Mouse (Mus musculus) ES-Bruce4 (cell line): ENCODE data around the gene Clic5. TPM values are rescaled to one million over a fixed set of nuclear protein-coding genes. Genes with fewer than 3 reads are reported as not detected.
A peak's percentile ranks its signal among the peaks of the same experiment; 100 is the strongest.

Experiments used
- H3K27ac ChIP-seq: 2 replicates; pipeline ENCODE4 v1.5.1; 2012; ENCODE audit warnings: low read length, inconsistent platforms; ENCODE audit not compliant: insufficient read depth
- H3K27me3 ChIP-seq: 2 replicates; pipeline ENCODE4 v1.6.1; 2012; ENCODE audit warnings: mild to moderate bottlenecking, low read length, inconsistent platforms; ENCODE audit not compliant: control insufficient read depth, poor library complexity, insufficient read depth, severe bottlenecking
- H3K36me3 ChIP-seq: 2 replicates; pipeline ENCODE4 v1.6.1; 2012; ENCODE audit warnings: inconsistent platforms, mild to moderate bottlenecking, low read length, moderate library complexity; ENCODE audit not compliant: control insufficient read depth, poor library complexity, insufficient read depth, severe bottlenecking
- H3K4me1 ChIP-seq: one replicate; pipeline ENCODE4 v1.8.1; 2011; ENCODE audit warnings: low read length; ENCODE audit not compliant: control insufficient read depth, insufficient read depth
- H3K4me3 ChIP-seq: 2 replicates; pipeline ENCODE4 v1.5.1; 2011; ENCODE audit warnings: low read depth, mild to moderate bottlenecking, low read length
- H3K9ac ChIP-seq: 2 replicates; pipeline ENCODE4 v1.6.1; 2012; ENCODE audit warnings: low read depth, mild to moderate bottlenecking, inconsistent platforms; ENCODE audit not compliant: poor library complexity, severe bottlenecking
- H3K9me3 ChIP-seq: replicated peaks from 2 replicates; pipeline ENCODE4 v1.6.1; 2012; ENCODE audit warnings: mild to moderate bottlenecking, low read length, inconsistent platforms; ENCODE audit not compliant: control insufficient read depth, poor library complexity, insufficient read depth, severe bottlenecking
- CTCF ChIP-seq: IDR thresholded peaks from one replicate; pipeline ENCODE4 v1.8.1; 2011; ENCODE audit warnings: low read depth, low read length
- EP300 ChIP-seq: IDR thresholded peaks from 2 replicates; pipeline ENCODE4 v1.6.1; 2011; ENCODE audit warnings: low read depth, low read length; ENCODE audit not compliant: insufficient read depth
- POLR2A ChIP-seq: IDR thresholded peaks from one replicate; pipeline ENCODE4 v1.8.1; 2011; ENCODE audit warnings: low read length; ENCODE audit not compliant: insufficient read depth
- polyA plus RNA-seq: library from polyadenylated mRNA; stranded (reverse); fragments of >200 nt; gene quantifications from 2 replicates; pipeline ENCODE4 v1.2.4, GENCODE M21; 2011; ENCODE audit warnings: low read depth; ENCODE audit not compliant: missing spikeins, insufficient read depth, insufficient read length

Gene Clic5
- polyA plus RNA-seq, result 4.9 and 6.0 TPM in 2 replicates

DNA sequence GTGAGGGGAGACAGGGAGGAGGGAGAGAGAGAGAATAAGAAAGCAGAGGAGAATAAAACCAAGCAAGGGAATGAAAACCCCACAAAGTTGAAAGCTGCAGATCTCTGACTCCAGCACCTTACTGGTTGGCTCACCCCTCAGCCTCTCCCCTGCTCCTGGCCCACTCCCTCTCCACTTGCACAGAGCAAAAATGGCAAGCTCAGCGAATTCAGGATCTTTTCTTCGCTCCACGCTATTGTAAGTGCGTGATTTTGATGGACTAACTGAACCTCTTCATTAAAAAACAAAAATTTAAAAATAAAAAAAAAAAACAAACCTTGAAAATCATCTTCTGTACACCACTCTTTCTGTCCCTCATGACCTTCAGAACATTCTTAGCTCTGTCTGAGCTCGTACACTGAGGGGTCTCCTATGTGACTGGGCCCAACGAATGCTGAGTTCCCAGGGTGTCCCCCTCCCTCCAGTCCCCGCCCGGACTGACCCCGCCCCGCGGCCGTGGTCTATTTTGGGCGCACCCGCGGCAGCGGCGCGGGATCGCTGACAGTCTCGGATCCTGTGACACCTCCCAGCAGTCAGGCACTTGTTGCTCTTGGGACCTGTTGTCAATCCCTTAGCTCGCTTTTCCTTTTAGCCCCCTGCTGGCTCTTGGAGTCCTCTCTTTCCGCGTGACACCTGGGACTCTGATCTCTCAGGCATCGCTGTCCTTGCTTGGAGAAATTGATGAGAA is at the start of gene Clic5:
Gene Clic5 (plus strand): TSS at position 543 of the 727 bp plus-strand sequence.
- H3K4me3 ChIP-seq, result peak within 1 kb of the TSS; percentile 22; the same call in 1 of the 2 replicates
- no peaks in the 10 kb centered on the region for H3K9me3 ChIP-seq
- no peaks in the 10 kb centered on the region for H3K4me1 ChIP-seq
- H3K27me3 ChIP-seq, result no peaks in the 10 kb centered on the region
- H3K9ac ChIP-seq, result no peak within 1 kb of the TSS
- H3K36me3 ChIP-seq, result no peaks in the 10 kb centered on the region
- H3K27ac ChIP-seq, result no peak within 1 kb of the TSS
- TF ChIP-seq POLR2A (no peak), CTCF (no peak), EP300 (no peak)

DNA sequence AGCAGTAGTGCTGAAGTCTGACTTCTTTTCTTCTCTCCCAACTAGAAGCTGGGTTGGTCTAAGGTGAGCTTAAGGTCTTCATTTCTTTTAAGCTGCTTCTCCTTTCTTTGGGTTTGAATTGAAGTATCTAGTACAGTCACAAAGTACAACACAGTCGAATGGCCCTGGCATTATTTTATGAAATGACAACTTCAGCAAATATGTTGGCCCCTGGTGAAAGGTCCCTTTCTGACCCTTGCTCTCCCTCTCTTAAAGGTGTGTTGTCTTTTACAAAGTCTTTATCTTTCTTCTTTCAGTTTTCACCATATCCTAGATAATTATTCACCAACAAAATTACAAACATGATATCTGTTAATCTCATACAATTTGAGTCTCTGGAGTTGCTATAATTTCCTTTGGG is 42.6 kb upstream of the Clic5 start:
- TF ChIP-seq POLR2A, result no peak
- no peak for TF ChIP-seq CTCF
- no peak for TF ChIP-seq EP300
- no peak overlapping the region for H3K9ac ChIP-seq
- no peaks in the 10 kb centered on the region for H3K4me1 ChIP-seq
- H3K9me3 ChIP-seq, result no peaks in the 10 kb centered on the region
- no peaks in the 10 kb centered on the region for H3K27me3 ChIP-seq
- no peak overlapping the region for H3K27ac ChIP-seq
- H3K36me3 ChIP-seq, result no peaks in the 10 kb centered on the region
- H3K4me3 ChIP-seq, result no peak overlapping the region

DNA sequence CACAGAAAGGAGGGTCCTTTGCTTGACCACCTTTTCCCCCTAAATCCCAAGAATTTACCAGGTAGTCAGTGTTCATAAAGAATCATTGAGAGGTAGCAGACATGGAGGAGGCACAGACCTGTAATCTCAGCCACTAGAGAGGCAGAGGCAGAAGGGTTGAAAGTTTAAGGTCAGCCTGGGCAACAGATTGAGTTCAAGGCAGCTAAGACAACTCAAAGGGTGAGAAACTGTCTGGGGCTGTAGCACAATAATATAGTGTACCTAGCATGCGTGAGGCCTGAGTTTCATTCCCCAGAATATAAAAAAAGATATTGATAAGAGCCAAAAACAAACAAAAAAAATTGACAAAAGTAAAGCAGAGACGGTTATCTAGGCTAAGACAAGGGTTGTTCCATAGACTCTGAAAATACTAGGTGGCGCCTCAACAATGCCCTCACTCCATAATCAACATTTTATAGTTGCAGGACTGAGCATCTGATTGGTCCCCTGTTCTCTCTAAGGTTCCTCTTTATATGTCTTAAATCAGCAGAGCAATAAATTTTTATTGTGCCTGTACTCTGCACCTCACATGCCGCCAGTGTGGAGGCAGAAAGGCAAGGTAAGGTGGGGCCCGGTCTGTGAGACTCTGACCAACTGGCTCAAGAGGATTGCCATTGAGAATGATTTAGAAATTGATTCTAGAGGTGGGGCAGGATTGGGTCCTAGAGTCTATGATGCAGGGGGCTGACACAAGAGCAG is 40.1 kb upstream of the Clic5 start:
- Histone ChIP-seq H3K36me3 (no peaks in the 10 kb centered on the region), H3K27ac (no peak overlapping the region), H3K9ac (no peak overlapping the region), H3K4me3 (no peak overlapping the region), H3K9me3 (no peaks in the 10 kb centered on the region), H3K4me1 (no peaks in the 10 kb centered on the region), H3K27me3 (no peaks in the 10 kb centered on the region)
- TF ChIP-seq CTCF, result no peak
- no peak for TF ChIP-seq EP300
- no peak for TF ChIP-seq POLR2A

DNA sequence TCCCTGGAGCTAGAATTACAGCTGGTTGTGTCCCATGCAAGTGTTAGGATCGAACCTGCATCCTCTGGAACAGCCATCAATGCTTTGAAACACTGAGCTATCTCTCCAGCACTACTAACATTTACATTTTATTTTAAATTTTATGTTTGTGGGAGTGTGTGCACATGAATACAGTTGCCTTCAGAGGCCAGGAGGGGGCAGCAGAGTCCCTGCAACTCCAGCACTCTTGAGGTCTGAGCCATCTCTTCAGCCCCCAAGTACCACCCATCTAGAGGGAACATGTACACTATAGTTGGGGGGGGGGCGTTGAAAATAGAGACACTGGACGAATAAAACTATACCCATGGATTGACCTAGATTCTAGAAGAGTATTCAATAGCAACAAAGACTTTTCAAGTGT is 37.3 kb upstream of the Clic5 start:
- Histone ChIP-seq H3K4me3 (no peak overlapping the region), H3K9ac (no peak overlapping the region), H3K4me1 (no peaks in the 10 kb centered on the region), H3K9me3 (no peaks in the 10 kb centered on the region), H3K27me3 (no peaks in the 10 kb centered on the region), H3K27ac (no peak overlapping the region), H3K36me3 (no peaks in the 10 kb centered on the region)
- TF ChIP-seq POLR2A (no peak), EP300 (no peak), CTCF (peak; percentile 77)

DNA sequence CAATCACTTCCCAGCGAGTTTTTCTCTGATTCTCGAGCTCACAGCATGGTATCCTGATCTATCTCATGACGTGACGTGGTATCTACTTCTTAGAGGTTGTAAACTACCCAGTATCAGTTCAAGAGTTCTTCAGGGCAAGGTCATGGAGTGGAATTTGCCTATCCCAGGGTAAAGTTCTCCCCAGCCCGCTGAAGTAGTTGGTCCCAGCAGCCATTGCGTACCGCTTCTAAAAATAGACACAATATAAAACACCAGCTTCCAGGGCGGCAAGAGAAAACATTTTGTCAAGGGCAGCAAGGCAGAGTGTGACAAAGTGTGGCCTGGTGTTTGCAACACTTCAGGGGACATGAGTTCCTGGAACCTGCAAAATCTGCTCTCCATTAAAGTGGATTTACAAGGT is 36.5 kb upstream of the Clic5 start:
- H3K4me1 ChIP-seq, result no peaks in the 10 kb centered on the region
- H3K27ac ChIP-seq, result no peak overlapping the region
- no peaks in the 10 kb centered on the region for H3K36me3 ChIP-seq
- no peaks in the 10 kb centered on the region for H3K9me3 ChIP-seq
- TF ChIP-seq POLR2A (no peak), EP300 (no peak), CTCF (no peak)
- H3K4me3 ChIP-seq, result no peak overlapping the region
- H3K9ac ChIP-seq, result no peak overlapping the region
- H3K27me3 ChIP-seq, result no peaks in the 10 kb centered on the region

DNA sequence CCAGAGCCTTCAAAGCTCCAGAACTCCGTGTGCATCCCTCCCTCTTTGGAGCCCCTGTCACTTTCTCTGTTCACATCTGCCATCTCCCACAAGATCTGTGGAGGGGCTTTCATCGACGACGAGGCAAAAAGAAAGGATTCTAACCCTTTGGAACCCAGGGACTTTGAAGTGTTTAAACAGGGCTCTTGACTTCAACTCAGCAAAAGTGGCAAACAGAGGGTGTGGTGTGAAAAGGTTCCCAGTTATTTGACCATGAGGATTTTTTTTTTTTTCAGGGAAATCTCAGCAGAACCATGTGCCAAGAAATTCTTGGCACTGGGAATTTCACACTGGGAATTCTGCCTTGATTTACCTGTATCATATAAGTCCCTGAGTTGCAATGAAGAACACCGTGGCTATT is 34.5 kb upstream of the Clic5 start:
- Histone ChIP-seq H3K4me3 (no peak overlapping the region), H3K9ac (no peak overlapping the region), H3K36me3 (no peaks in the 10 kb centered on the region), H3K27ac (no peak overlapping the region), H3K27me3 (no peaks in the 10 kb centered on the region), H3K9me3 (no peaks in the 10 kb centered on the region), H3K4me1 (no peaks in the 10 kb centered on the region)
- no peak for TF ChIP-seq POLR2A
- no peak for TF ChIP-seq CTCF
- no peak for TF ChIP-seq EP300
